Mouse (Mus musculus) myocyte (in vitro differentiated cells): ENCODE results near the gene Susd6.

Source experiments
- CEBPB ChIP-seq: IDR thresholded peaks from 2 replicates; pipeline ENCODE4 v1.6.1; 2011; ENCODE audit warnings: mild to moderate bottlenecking, moderate library complexity; ENCODE audit not compliant: poor library complexity, insufficient read depth, severe bottlenecking
- E2F4 ChIP-seq: IDR thresholded peaks from one replicate; pipeline ENCODE4 v1.6.1; 2011; ENCODE audit warnings: mild to moderate bottlenecking, control low read depth, moderate library complexity; ENCODE audit not compliant: insufficient read depth
- MAX ChIP-seq: IDR thresholded peaks from one replicate; pipeline ENCODE4 v1.6.1; 2011; ENCODE audit warnings: low read depth, mild to moderate bottlenecking, control low read depth
- MYOD1 ChIP-seq, 3 experiments: IDR thresholded peaks; one replicate each; pipeline ENCODE4 v1.6.1; 2011; ENCODE audit warnings: control low read depth in 2 of 3, low read depth in 2 of 3, mild to moderate bottlenecking in 2 of 3, moderate library complexity in 1 of 3; ENCODE audit not compliant: insufficient read length in 2 of 3, control insufficient read depth in 1 of 3
- MYOG ChIP-seq, 3 experiments: IDR thresholded peaks; one replicate each; pipeline ENCODE4 v1.6.1; 2011; ENCODE audit warnings: control low read depth in 2 of 3, low read depth in 2 of 3, mild to moderate bottlenecking in 2 of 3; ENCODE audit not compliant: insufficient read length in 2 of 3, control insufficient read depth in 1 of 3, insufficient read depth in 1 of 3
- POLR2A ChIP-seq: IDR thresholded peaks from one replicate; pipeline ENCODE4 v1.6.1; 2011; ENCODE audit warnings: low read depth, mild to moderate bottlenecking, control low read depth, moderate library complexity; ENCODE audit not compliant: insufficient read length
- POLR2AphosphoS2 ChIP-seq: IDR thresholded peaks from one replicate; pipeline ENCODE4 v1.6.1; 2011; ENCODE audit warnings: low read depth, control low read depth; ENCODE audit not compliant: insufficient read length
- REST ChIP-seq: IDR thresholded peaks from one replicate; pipeline ENCODE4 v1.6.1; 2011; ENCODE audit warnings: mild to moderate bottlenecking, control low read depth, moderate library complexity; ENCODE audit not compliant: insufficient read depth, insufficient read length
- SRF ChIP-seq: IDR thresholded peaks from one replicate; pipeline ENCODE4 v1.6.1; 2011; ENCODE audit warnings: low read depth; ENCODE audit not compliant: control insufficient read depth, insufficient read length
- TCF12 ChIP-seq: IDR thresholded peaks from one replicate; pipeline ENCODE4 v1.6.1; 2011; ENCODE audit warnings: mild to moderate bottlenecking, control low read depth; ENCODE audit not compliant: poor library complexity, insufficient read depth, severe bottlenecking
- TCF3 ChIP-seq: IDR thresholded peaks from one replicate; pipeline ENCODE4 v1.6.1; 2011; ENCODE audit warnings: low read depth, control low read depth; ENCODE audit not compliant: insufficient read length
- USF1 ChIP-seq: IDR thresholded peaks from one replicate; pipeline ENCODE4 v1.6.1; 2011; ENCODE audit warnings: low read depth, mild to moderate bottlenecking, control low read depth, moderate library complexity

DNA sequence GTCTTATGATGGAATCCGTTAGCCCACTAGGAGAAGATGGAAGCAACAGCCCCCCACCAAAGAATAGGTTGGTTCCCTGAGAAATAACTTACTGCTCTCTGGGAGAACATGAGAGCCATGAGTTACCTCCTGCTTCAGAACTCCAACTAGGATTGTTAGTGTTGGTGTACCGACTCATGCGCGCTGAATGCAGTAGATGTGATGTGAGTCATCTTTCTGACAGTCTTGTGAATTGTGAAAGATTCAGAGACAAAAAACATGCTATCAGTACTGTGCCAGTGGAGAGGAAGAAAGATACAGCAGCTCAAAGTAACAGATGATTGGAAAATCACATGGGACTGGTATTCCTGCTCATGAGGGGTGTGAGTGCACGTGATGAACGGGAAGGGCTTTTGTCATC lies 38.8 kb upstream of the Susd6 start:
- TF ChIP-seq POLR2AphosphoS2: no peak
- no peak for TF ChIP-seq E2F4
- TF ChIP-seq REST: no peak
- TF ChIP-seq MAX: no peak
- no peak for TF ChIP-seq POLR2A
- TF ChIP-seq MYOD1 (IDR thresholded peaks at IDR 0.05; ENCODE audit: control insufficient read depth in 1 of 3, insufficient read length in 2 of 3, low read depth in 2 of 3): no peak
- TF ChIP-seq TCF3: no peak
- no peak for TF ChIP-seq SRF
- TF ChIP-seq CEBPB: no peak
- no peak for TF ChIP-seq TCF12
- TF ChIP-seq USF1: no peak
- TF ChIP-seq MYOG (IDR thresholded peaks at IDR 0.05; ENCODE audit: control insufficient read depth in 1 of 3, insufficient read depth in 1 of 3, insufficient read length in 2 of 3, low read depth in 2 of 3): no peak
